Mouse (Mus musculus): ENCODE measurements around the gene Atg101. TPM values are rescaled to one million over a fixed set of nuclear protein-coding genes. Genes with fewer than 3 reads are reported as not detected.

Atg101 gene
- total RNA-seq, 2 experiments from 2014 or later: 18.0 to 42.1 TPM

DNA sequence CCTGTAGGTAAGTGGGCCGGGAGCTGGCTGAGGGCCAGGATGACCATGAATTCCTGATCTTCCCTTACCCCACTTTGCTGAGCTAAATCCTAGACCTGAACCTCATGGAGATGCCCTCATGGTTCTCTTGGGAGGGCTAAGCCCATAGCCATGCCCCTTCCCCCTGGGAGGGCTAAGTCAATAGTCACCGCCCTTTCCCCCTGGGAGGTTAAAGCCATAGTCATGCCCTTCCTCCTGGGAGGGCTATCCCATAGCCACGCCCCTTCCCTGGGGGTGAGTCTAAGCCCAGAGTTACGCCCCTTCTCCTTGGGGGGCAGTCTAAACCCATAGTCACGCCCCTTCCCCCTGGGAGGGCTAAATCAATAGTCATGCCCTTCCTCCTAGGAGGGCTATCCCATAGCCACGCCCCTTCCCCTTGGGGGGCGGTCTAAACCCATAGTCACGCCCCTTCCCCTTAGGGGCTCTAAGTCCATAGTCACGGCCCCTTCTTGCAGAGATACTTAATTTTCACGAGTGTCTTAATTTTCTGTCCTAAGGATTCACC lies 42.0 kb downstream of the Atg101 start:
- ATAC-seq (replicated peaks; ENCODE audit: low FRiP score, low TSS enrichment, poor library complexity, severe bottlenecking): no peak; the same call in 1 of the 2 replicates

GRCm38 (mm10) chr15:101327282-101327681 lies 43.2 kb downstream of the Atg101 start:
- ATAC-seq (replicated peaks; ENCODE audit: low FRiP score, low TSS enrichment, poor library complexity, severe bottlenecking): peak; percentile 66; the same call in 1 of the 2 replicates

DNA sequence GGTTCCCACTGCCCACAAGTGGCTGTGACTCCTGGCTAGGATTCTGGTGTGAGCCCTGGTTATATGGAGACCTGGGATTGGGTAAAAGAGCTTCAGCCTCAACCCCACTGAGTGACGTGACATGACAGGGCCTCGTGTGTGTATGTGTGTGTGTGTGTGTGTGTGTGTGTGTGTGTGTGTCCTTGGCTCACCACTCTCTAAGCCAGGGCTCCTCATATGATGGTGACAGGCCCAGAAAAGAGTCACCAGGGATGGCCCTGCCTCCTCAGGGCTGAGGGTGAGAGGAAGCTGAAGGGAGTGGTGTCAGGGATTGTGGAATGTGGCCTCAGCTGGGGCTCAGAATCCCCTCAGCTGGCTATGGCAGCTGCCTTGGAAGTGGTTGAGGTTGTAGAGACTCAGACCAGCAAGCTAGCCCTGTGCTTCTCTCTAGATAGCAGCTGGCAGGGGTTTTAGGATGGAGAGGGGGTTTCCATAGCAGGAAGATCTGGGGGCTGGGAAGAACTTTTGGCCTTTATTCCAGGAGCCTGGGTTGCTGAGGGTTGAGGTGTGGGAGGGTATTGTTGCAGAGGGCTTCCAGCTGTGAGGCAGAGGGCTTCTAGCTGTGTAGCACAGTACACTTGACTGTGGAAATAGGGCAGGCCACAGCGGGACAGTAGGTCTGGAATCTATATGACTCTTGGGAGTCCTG lies 44.9 kb downstream of the Atg101 start:
- ATAC-seq (replicated peaks; ENCODE audit: low FRiP score, low TSS enrichment, poor library complexity, severe bottlenecking): no peak

DNA sequence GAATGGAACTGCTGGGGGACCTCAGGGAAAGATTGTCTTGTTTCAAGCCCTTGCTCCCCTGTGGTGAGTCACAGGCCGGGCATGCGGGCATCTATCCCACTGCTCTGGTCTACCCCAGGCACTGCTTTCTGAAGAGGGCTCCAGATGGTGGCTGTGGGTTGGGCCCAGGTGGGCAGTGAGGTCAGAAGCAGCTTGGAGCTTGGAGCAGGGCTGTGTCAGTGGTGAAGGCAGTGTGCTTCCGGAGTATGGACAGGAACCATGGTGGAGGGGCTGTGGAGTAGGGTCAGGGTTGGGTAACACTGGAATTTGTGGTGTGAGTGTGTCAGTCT lies 45.5 kb downstream of the Atg101 start:
- ATAC-seq (replicated peaks; ENCODE audit: low FRiP score, low TSS enrichment, poor library complexity, severe bottlenecking): no peak

DNA sequence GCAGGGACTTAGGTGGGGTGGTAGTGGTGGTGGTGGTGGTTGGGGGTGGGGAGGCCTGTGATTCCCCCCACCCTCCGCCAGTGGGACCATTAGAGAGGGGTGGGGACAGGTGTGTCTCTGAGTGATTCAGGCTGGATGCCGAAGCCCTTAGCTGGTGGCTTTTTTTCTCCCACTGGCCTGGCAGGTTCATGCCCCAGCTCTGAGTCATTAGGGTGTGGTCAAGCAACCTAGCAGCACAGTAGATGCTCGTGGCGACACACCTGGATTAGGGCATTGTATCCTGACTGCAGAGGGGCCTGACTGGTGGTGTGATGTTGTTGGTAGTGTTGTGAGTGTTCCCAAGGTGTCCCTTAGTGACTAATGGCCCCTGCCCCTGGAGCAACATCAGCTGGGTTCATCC lies 47.0 kb downstream of the Atg101 start:
- ATAC-seq (replicated peaks; ENCODE audit: low FRiP score, low TSS enrichment, poor library complexity, severe bottlenecking): no peak

DNA sequence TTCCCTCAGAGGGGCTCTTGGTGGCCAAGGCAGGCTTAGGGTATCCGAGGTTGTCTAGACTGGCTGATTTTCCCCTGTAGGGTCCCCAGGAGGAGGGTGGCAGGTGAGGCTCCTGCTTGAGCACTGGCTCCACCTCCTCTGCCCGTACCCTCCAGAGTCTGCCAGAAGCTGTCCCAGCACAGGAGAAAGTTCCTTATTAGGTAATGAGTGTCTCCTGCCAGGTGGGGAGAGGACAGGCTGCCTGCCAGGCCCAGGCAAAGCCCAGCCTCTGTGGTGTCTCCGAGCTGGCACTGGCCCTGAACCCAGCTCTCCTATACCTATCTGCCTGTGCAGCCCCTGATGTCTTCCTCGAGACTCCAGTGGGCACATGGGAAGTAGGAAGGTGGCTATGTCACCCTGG lies 48.3 kb downstream of the Atg101 start:
- ATAC-seq (replicated peaks; ENCODE audit: low FRiP score, low TSS enrichment, poor library complexity, severe bottlenecking): no peak

DNA sequence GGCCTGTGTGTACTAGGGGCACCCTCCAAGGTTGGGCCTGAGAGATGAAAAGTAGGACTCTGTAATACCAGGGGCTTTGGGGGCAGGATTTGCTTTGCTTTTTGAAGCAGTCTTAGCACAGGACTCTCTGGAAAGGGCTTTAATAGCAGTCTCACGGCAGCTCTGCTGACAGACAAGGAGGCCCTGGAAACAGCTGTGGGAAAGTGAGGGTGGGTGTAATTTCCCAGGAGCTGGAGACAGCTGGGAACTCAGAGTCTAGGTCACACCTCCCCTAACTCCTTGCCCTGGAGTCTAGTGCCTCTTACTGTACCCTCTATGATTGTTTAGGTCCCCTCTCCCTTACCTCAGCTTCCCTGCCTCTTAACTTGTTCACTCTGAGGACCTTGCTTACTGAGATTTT lies 49.1 kb downstream of the Atg101 start:
- no peak for ATAC-seq (replicated peaks; ENCODE audit: low FRiP score, low TSS enrichment, poor library complexity, severe bottlenecking)

GRCm38 (mm10) chr15:101333648-101334047 lies 49.6 kb downstream of the Atg101 start:
- ATAC-seq (replicated peaks; ENCODE audit: low FRiP score, low TSS enrichment, poor library complexity, severe bottlenecking): no peak

DNA sequence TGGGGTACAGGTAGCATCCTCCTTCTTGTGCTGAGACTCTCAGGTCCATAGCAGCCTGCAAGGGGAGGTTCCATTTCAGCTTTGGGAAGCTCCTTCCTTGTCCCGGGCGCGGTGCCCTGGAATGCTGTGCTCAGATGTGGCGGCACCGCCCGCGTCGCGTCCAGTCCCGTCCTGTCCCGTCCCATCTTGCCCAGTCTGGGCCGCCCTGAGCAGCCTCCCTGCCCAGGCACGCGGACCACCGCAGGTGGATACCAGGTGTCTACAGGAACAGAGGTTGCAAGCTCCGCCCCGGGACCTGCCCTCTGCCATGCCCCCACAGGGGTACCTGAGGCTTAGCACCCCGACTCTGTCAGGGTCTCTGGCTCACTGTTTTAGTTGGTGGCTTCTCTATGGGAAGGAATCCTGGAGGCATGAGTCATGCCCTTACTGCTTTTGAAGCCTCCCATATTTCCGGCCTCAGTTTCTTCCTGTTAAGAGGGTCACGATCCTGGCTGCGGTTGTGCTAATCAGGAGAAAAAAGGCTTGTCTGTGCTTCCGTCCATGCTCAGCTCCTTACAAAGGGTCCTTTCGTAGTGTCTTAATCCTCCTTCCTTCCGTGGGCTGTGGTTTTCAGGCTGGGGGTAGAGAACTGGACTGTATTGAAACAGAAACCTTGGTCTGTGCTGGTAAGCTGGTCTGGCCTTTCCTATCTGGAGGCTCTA lies 52.6 kb downstream of the Atg101 start:
- no peak for ATAC-seq (replicated peaks; ENCODE audit: low FRiP score, low TSS enrichment, poor library complexity, severe bottlenecking)

GRCm38 (mm10) chr15:101338359-101338758 lies 54.3 kb downstream of the Atg101 start:
- no peak for ATAC-seq (replicated peaks; ENCODE audit: low FRiP score, low TSS enrichment, poor library complexity, severe bottlenecking)

GRCm38 (mm10) chr15:101339537-101339936 lies 55.5 kb downstream of the Atg101 start:
- peak; percentile 91 for ATAC-seq (replicated peaks; ENCODE audit: low FRiP score, low TSS enrichment, poor library complexity, severe bottlenecking)

Other genes with a start within 250 kb of the Atg101 start
- gene Gm47841, start 236.9 kb upstream of the Atg101 start, total RNA-seq (2014; fragmentation: Nextera tagmentation): not detected in 2 replicates
- not detected in 2 replicates for gene Gm47841, start 236.9 kb upstream of the Atg101 start, total RNA-seq (2017)
- not detected in 2 replicates for gene Fignl2, start 205.7 kb upstream of the Atg101 start, total RNA-seq (2014; fragmentation: Nextera tagmentation)
- gene Fignl2, start 205.7 kb upstream of the Atg101 start, total RNA-seq (2017): not detected in 2 replicates
- not detected in 2 replicates for gene Ankrd33, start 168.5 kb upstream of the Atg101 start, total RNA-seq (2014; fragmentation: Nextera tagmentation)
- gene Ankrd33, start 168.5 kb upstream of the Atg101 start, total RNA-seq (2017): not detected in 2 replicates
- not detected in 2 replicates for gene Acvrl1, start 155.8 kb upstream of the Atg101 start, total RNA-seq (2014; fragmentation: Nextera tagmentation)
- gene Acvrl1, start 155.8 kb upstream of the Atg101 start, total RNA-seq (2017): 3.3 TPM in 1 of 2 replicates, not detected in the other
- gene Acvr1b, start 110.2 kb upstream of the Atg101 start, total RNA-seq (2014; fragmentation: Nextera tagmentation): 1.4 and 2.8 TPM in 2 replicates
- 1.0 and 2.7 TPM in 2 replicates for gene Acvr1b, start 110.2 kb upstream of the Atg101 start, total RNA-seq (2017)
- 0.17 TPM in 1 of 2 replicates, not detected in the other for gene Grasp, start 60.1 kb upstream of the Atg101 start, total RNA-seq (2014; fragmentation: Nextera tagmentation)
- gene Grasp, start 60.1 kb upstream of the Atg101 start, total RNA-seq (2017): 0.27 TPM in 1 of 2 replicates, not detected in the other
- gene Nr4a1, start 30.0 kb upstream of the Atg101 start, total RNA-seq (2014; fragmentation: Nextera tagmentation): 0.66 and 3.2 TPM in 2 replicates
- 15.1 and 16.4 TPM in 2 replicates for gene Nr4a1, start 30.0 kb upstream of the Atg101 start, total RNA-seq (2017)
- gene 6030408B16Rik, start 8.9 kb downstream of the Atg101 start, total RNA-seq (2014; fragmentation: Nextera tagmentation): not detected in 2 replicates
- not detected in 2 replicates for gene 6030408B16Rik, start 8.9 kb downstream of the Atg101 start, total RNA-seq (2017)
- gene Krt80, start 85.9 kb downstream of the Atg101 start, total RNA-seq (2014; fragmentation: Nextera tagmentation): not detected in 2 replicates
- gene Krt80, start 85.9 kb downstream of the Atg101 start, total RNA-seq (2017): 0.57 TPM in 1 of 2 replicates, not detected in the other
- not detected in 2 replicates for gene Krt7, start 126.8 kb downstream of the Atg101 start, total RNA-seq (2014; fragmentation: Nextera tagmentation)
- gene Krt7, start 126.8 kb downstream of the Atg101 start, total RNA-seq (2017): 3.2 TPM in 1 of 2 replicates, not detected in the other
- gene Krt87, start 154.5 kb downstream of the Atg101 start, total RNA-seq (2014; fragmentation: Nextera tagmentation): not detected in 2 replicates
- gene Krt87, start 154.5 kb downstream of the Atg101 start, total RNA-seq (2017): not detected in 2 replicates
- not detected in 2 replicates for gene Krt88, start 163.5 kb downstream of the Atg101 start, total RNA-seq (2014; fragmentation: Nextera tagmentation)
- not detected in 2 replicates for gene Krt88, start 163.5 kb downstream of the Atg101 start, total RNA-seq (2017)
- not detected in 2 replicates for gene Krt81, start 179.5 kb downstream of the Atg101 start, total RNA-seq (2014; fragmentation: Nextera tagmentation)
- not detected in 2 replicates for gene Krt81, start 179.5 kb downstream of the Atg101 start, total RNA-seq (2017)
- not detected in 2 replicates for gene Krt86, start 189.2 kb downstream of the Atg101 start, total RNA-seq (2014; fragmentation: Nextera tagmentation)
- not detected in 2 replicates for gene Krt86, start 189.2 kb downstream of the Atg101 start, total RNA-seq (2017)
- not detected in 2 replicates for gene Krt83, start 207.2 kb downstream of the Atg101 start, total RNA-seq (2014; fragmentation: Nextera tagmentation)
- not detected in 2 replicates for gene Krt83, start 207.2 kb downstream of the Atg101 start, total RNA-seq (2017)
- gene Gm49425, start 233.0 kb downstream of the Atg101 start, total RNA-seq (2014; fragmentation: Nextera tagmentation): not detected in 2 replicates
- gene Gm49425, start 233.0 kb downstream of the Atg101 start, total RNA-seq (2017): not detected in 2 replicates
- gene Krt84, start 248.5 kb downstream of the Atg101 start, total RNA-seq (2014; fragmentation: Nextera tagmentation): not detected in 2 replicates
- gene Krt84, start 248.5 kb downstream of the Atg101 start, total RNA-seq (2017): not detected in 2 replicates

Measured in megakaryocyte-erythroid progenitor cell, adult 5-6 weeks (primary cell).